Mouse (Mus musculus) testis, postnatal 10 days (tissue): Measurements from ENCODE around the gene Gpr68.

Source experiments
- DNase-seq: peaks from one replicate; pipeline ENCODE4 v3.0.0; 2021; ENCODE audit warnings: low spot score

Gpr68 gene

GRCm38 (mm10) chr12:100910731-100911130 lies 2.7 kb upstream of the Gpr68 start:
- DNase-seq = no peak

DNA sequence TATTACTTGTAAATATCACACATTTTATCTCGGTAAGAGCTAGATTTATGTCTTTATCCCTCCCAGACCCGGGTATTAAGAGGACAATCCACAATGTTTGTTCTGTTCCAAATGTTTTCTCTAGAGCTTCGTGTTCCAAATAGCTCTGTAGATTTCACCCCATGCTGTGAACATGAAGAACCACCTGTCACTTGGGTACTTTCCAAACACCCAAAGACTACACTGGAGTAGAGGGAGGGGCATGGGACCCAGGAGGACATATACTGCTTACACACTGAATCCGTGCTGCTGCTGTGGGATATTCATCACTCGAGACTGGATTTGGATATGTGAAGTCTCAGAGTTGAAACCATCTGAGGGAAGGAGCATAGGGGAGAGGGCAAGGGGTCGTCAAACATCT lies 1.8 kb upstream of the Gpr68 start:
- DNase-seq = no peak

DNA sequence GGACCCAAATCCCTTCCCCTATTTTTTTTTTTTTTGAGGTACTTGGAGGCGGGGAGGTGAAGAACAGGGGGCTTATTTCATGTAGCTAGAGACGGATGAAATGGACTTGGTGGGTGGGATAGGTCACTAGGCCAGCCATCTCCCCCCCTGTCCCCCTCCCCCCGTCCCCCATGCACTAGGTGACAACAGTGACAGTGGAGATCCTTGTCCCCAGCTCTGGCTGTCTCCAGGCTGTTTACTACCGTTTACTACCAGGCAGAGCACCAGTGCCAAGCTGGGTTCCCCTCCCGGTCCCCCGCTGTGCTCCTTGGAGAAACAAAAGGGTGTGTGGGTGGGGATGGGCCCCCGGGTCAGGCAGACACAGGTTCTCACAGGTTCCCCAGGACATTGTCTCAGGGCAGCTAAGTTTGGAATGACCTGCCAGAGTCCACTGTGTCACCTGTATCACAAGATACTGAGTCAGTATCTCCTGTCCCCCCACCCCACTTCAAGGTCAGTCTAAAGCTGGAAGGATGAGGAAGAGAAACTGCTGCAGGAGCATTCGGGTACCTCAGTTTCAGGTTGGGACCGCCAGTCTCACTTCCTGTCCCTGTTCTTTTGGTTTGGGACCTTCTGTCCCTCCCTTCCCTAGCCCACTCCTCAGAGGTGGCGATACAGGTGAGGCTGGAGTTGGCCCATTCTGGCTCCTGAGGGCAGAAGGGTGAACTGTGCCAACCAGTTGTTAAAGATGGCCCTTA lies 468 bp upstream of the Gpr68 start:
- no peak for DNase-seq

- DNase-seq = no peak
Observed at GRCm38 (mm10) chr12:100906861-100907260, 1.1 kb downstream of the Gpr68 start.

GRCm38 (mm10) chr12:100903761-100904160 lies 4.2 kb downstream of the Gpr68 start:
- DNase-seq = no peak

GRCm38 (mm10) chr12:100901386-100901785 lies 6.6 kb downstream of the Gpr68 start:
- no peak for DNase-seq

- DNase-seq = no peak
Observed at GRCm38 (mm10) chr12:100900901-100901300, 7.1 kb downstream of the Gpr68 start.

DNA sequence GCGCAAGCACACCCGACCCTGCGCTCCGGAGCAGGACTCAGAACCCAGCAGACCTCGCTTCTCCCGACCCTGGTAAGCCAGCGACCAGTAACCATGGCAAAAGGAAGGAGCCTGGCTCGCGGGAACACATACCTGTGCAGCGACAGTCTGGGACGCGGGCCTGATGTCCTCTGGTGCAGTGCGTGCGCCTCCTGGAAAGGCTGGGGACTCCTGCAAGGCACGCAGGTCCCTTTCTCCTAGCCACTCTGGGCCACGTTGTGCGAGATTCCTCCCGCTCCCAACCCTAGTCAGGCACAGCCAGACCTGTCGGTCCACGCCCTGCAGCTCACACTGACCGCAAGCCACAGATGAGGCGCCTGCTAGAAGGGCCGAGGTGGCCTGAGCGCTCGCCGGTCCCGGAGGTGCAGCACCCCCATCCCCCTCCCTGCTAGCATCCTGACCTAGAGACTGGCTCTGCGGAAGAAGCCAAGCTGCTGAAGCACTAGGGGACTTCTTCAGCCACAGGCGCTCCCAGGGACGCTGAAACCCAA lies 8.8 kb downstream of the Gpr68 start:
- DNase-seq = no peak

DNA sequence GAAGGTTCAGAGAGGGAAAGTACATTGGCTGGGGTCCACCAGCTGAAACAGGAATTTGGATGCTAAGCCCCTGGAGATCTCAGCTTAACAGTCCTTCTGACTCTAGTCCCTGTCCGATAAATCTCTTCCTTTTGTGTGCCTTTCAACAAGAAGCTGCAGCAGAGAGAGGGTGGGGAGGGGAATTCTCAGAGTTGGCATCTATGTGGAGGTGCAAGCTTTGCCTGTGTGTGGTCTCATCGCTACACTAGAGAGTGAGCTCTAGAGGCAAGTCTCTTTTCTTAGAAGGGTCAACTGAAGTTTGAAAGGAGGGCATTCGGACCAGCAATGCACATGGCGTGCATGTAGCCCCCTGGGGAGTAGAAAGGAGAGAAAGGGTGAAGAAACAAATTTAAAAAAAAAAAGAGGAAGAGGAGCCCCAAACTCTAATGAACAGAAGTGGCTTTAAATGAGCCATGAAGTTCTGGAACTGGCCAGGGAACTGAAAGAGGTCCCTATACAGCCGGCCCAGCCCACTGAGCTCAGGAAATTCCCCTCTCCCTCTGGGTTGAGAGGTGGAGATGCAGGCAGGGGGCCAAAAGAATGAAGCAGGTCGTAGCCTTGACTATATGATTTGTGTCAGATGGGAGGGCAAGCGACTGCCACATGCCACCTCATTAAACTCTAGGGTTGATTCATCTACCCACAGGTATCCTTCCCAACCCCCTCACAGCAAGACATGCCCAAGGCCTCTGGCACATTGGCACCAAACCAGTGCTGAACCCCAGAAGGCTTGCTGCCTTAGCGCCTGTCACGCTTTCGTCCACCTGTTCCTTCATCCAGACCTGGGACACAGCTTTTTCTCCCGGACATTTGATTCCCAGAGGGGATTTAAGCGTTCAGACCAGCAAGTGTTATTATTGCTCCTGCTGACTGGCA lies 10.0 kb downstream of the Gpr68 start:
- no peak for DNase-seq

DNA sequence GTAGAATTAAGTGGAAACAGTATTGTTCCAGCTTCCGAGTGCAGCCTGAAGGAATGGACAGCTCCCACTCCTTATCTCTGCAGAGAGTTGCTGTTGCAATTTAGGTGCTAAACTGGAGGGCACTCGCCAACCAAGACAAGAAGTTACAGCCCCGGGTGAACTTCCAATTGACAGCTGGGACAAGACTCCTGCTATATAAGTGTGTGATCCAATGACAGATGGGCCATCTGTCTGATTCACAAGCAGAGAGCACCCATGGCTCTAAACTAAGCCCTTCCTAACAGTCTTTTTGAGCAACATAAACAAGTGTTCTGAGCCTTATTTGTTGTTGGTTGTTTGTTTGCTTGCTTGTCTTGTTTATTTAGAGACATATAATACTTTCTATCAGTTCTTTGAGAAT lies 11.3 kb downstream of the Gpr68 start:
- DNase-seq = no peak

DNA sequence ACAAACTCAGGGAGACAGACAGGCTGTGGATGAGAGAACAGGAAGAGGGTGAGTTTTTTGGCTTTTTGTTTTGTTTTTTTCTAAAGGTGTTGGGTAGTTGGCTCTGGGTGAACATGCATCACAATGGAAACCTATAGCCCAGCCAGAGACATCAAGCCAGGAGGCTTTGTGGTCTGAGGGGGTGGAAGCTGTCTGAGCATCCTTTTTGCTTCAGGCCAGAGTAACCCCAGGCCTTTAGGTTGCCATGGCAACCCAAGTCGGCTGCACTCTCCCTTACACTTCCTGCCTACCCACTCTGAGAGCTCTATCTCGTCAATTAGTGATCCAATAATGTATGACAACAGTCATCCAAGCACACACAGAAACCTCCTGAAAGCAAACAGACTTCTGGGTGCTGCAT lies 12.5 kb downstream of the Gpr68 start:
- no peak for DNase-seq

DNA sequence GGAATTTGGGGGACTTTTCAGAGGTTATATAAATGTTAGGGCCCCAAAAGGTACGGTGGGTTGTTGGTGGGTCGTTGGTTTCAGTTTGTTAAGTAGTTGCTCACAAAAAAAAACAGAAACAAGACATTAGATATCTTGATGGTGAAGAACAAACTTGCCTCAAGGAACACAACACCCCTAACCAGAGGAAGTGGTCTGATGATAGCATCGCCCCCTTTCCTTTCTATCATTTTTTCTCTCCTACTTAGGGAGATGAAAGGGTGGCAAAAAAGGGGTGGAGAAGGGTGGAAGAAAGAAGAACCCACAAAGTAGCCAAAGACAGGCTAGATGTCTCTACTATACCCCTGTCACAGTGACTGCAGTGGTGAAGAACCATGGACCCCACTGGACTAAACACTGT lies 17.4 kb downstream of the Gpr68 start:
- no peak for DNase-seq

DNA sequence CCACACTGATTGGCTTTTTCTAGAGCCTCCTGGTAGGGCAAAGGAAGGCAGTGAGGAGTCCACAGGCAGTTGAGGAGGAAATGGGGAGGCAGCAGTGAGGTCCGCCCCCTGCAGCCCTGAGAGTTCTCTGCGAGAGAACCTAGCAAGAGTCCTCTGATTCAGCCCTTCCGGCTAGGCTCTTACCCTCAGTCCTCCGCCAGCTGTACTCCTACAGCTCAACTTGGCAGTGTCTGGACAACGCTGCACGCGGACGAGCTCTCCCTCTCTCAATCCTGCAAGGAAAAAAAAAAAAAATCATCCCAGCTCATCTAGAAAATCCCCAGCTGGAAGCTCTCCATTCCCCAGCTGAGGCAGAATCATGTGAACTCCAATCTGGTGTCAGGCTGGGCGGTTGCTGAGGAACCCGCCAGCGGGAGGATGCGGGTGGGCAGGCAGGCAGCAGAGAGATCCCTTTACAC lies 20.2 kb downstream of the Gpr68 start:
- DNase-seq = no peak

GRCm38 (mm10) chr12:100886877-100887276 lies 21.1 kb downstream of the Gpr68 start:
- DNase-seq = no peak

- no peak for DNase-seq
Observed at GRCm38 (mm10) chr12:100885585-100885984, 22.4 kb downstream of the Gpr68 start.

DNA sequence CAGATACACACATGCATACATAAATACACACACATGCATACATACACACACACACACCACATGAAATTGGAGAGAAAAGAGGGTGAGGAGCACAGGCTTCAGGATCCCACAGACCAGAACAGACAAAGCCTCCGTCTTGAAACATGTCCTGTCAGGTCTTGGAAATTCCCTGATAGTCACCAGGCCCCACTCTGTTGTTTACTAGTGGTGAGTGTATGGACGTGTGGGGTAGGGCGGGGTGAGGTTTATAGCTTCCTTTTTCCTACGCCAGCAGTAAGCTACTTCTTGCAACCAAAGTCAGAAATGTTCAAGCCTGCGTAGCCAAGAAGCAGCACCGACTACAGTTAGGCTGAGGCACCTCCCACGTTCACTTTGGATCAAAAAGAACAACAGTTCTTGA lies 24.8 kb downstream of the Gpr68 start:
- no peak for DNase-seq

- DNase-seq = no peak
Observed at GRCm38 (mm10) chr12:100878556-100878955, 29.4 kb downstream of the Gpr68 start.

DNA sequence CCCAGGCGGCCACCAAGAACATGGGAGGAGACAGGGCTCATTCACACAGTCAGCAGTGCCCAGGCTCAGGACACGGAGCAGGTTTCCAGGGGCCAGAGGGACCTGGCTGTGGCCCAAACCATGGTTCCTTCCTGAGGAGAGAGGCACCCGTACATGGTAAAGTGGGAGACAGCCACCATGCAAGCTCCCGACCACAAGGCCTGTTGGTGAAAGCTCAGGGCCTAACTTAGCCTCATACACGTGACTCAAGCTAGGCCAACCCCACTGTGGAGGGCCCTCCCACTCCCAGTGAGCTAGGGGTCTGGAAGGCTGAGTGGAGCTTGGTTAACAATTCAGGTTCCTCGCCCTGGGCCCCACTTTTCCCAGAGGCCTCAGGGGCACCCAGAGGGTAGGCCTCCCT lies 30.1 kb downstream of the Gpr68 start:
- no peak for DNase-seq

DNA sequence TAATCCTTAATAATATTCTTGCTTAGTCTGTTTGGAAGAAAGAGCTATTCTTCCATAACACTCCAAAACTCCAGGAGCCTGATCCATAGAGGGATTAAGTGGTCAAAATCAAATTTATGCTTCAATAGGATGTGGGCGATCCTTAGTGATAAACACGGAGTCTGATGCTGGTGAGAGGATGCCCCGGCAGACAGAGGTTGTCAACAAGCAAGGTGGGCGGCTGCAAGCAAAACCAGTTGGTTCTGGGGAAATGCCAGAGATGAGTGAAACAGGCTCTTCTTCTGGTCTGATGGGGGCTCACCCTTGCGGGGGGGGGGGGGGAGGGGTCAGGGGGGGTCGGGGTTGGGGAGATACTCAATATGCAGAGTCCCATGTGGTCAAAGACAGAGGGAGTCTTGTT lies 32.0 kb downstream of the Gpr68 start:
- DNase-seq = no peak

DNA sequence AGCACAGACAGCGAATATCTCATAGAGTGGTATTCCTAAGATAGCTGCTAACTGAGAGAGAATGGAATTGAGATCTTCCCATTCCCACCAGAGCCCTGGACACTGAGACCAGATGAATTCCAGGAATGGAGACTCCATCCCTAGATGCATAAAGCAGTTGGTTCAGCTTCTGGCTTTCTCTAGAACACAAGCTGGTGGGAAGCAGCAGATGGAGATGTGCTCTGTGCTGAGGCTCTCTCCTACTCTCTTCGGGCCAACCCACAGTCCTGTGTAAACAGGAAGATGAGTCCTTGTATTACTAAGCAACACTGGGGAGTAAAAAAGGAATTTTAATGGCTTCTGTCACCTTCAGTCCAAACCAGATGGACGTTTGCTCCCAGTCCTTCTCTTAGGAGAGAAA lies 32.4 kb downstream of the Gpr68 start:
- DNase-seq = no peak

GRCm38 (mm10) chr12:100873612-100874011 lies 34.4 kb downstream of the Gpr68 start:
- no peak for DNase-seq

DNA sequence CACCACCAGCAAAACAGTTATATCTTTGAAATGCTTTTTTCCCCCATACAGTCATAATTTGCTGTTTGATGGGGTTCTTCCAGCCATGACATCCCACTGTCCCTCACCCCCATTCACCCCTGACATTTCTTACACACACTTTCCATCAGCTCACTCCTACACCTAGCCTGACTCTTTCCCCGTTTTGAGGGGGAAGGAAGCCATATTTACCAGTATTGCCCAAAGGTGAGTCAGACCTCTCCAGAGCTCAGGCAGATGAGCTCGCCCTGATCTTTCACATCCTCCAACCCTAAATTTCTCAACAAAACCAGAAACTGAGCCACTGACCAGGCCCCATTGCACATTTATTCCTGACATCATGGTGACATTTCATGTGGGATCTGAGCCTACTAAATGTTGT lies 36.2 kb downstream of the Gpr68 start:
- no peak for DNase-seq

GRCm38 (mm10) chr12:100871234-100871633 lies 36.8 kb downstream of the Gpr68 start:
- no peak for DNase-seq
